Mouse (Mus musculus): ENCODE data around the gene Hecw1. TPM values are rescaled to one million over a fixed set of nuclear protein-coding genes. Genes with fewer than 3 reads are reported as not detected.

Hecw1 gene
- total RNA-seq, 1 experiment: 0.94 TPM

DNA sequence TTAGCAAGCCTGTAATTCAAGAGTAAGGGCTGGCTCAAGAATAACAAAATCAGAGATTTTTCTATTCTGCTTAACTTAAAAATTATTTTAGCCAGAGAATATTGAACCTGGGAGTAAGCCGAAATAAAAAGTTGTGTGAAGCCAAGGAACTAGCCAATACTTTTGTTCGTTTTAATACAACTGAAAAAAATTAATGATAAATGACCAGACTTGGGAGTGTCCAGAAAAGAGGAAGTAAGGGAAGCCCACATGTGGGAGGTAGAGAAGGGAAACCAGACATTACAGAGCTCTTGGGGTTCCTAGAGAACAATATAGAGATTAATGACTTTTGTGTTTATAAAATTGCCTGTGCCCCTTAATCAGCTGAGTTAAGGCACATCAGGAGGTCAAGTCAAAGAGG is 66.0 kb downstream of the Hecw1 start:
- no peaks in the 10 kb centered on the region for H3K36me3 ChIP-seq (ENCODE audit: control insufficient read depth, insufficient read depth, low read length, poor library complexity, severe bottlenecking)
- H3K27ac ChIP-seq (ENCODE audit: insufficient read depth, low read depth, low read length, poor library complexity, severe bottlenecking): no peak overlapping the region
- H3K9ac ChIP-seq (ENCODE audit: insufficient read depth, low read depth, low read length, poor library complexity, severe bottlenecking): no peak overlapping the region
- no peak overlapping the region for H3K4me3 ChIP-seq (ENCODE audit: insufficient read depth in 1 of 2, low read depth in 1 of 2, low read length in 2 of 2, poor library complexity in 1 of 2, severe bottlenecking in 1 of 2)
- in situ Hi-C loops (cut with MboI; ENCODE audit: low sequenced_read_pairs in 2 of 2, unreplicated experiment in 2 of 2): no loop called here
- H3K4me1 ChIP-seq (ENCODE audit: control insufficient read depth in 2 of 2, insufficient read depth in 2 of 2, low read length in 2 of 2, poor library complexity in 1 of 2): no peaks in the 10 kb centered on the region
- no peaks in the 10 kb centered on the region for H3K9me3 ChIP-seq (ENCODE audit: control insufficient read depth, insufficient read depth, low read depth, low read length)
- TF ChIP-seq HCFC1 (IDR thresholded peaks at IDR 0.05; ENCODE audit: borderline replicate concordance, insufficient read depth, low read length) (no peak), ZNF384 (IDR thresholded peaks at IDR 0.05; ENCODE audit: low read depth, low read length) (no peak), MAFK (IDR thresholded peaks at IDR 0.05; ENCODE audit: insufficient read depth, low read depth, low read length) (no peak), ZC3H11A (IDR thresholded peaks at IDR 0.05; ENCODE audit: borderline replicate concordance, low read depth, low read length) (no peak), CHD2 (IDR thresholded peaks at IDR 0.05; ENCODE audit: low read depth, low read length) (no peak)
- DNase-seq (ENCODE audit: low read depth, low spot score): no peak

DNA sequence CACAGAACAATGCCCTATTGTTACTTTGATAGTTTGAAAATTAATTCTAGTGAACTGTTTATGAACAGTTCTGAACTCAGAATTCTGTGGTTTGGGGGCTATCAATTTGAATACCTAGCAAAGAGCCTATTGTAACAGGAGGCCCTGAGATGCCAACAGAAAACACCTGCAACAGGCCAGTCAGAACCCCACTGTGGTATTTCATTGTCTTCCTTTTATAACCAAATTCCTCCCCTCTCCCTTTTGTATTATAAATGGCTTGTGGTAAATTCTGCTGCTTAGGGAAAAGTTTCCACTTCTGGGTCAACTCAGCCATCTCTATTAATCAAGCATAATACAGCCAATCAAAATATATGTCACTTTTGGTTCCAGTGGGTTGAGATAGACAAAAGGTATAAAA is 83.5 kb downstream of the Hecw1 start:
- in situ Hi-C loops (cut with MboI; ENCODE audit: low sequenced_read_pairs in 2 of 2, unreplicated experiment in 2 of 2): no loop called here
- H3K27ac ChIP-seq (ENCODE audit: insufficient read depth, low read depth, low read length, poor library complexity, severe bottlenecking): no peak overlapping the region

DNA sequence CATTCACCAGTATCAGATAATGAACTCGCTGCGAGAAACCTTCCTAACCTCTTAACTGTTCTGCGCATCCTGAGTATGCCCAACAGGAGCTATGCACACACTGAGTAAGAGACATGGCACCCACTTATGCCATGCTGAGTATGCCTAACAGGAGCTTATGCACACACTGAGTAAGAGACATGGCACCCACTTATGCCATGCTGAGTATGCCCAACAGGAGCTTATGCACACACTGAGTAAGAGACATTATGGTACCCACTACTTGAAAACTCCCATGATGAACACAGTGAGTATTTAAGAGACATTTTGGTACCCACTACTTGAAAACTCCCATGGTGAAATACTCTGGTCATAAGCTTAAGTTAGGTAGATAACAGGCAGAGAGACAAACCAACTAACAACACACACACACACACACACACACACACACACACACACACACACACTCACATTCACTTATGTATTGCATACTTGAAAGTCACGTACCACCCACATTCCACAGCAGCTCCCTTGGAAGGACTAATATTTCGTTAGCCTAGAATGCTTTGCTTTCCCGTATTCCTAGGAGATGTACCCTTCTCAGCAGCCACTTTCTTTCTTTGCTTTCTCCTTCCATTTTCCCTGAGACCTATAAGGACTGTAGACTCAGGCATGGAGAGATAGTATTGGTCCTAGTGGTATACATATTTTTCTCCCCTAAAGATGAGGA is 94.0 kb downstream of the Hecw1 start:
- in situ Hi-C loops (cut with MboI; ENCODE audit: low sequenced_read_pairs in 2 of 2, unreplicated experiment in 2 of 2): no loop called here
- Histone ChIP-seq H3K9me3 (ENCODE audit: control insufficient read depth, insufficient read depth, low read depth, low read length) (no peaks in the 10 kb centered on the region), H3K27ac (ENCODE audit: insufficient read depth, low read depth, low read length, poor library complexity, severe bottlenecking) (no peak overlapping the region), H3K4me3 (ENCODE audit: insufficient read depth in 1 of 2, low read depth in 1 of 2, low read length in 2 of 2, poor library complexity in 1 of 2, severe bottlenecking in 1 of 2) (no peak overlapping the region), H3K36me3 (ENCODE audit: control insufficient read depth, insufficient read depth, low read length, poor library complexity, severe bottlenecking) (no peaks in the 10 kb centered on the region), H3K4me1 (ENCODE audit: control insufficient read depth in 2 of 2, insufficient read depth in 2 of 2, low read length in 2 of 2, poor library complexity in 1 of 2) (no peaks in the 10 kb centered on the region; a peak in 1 of 4 replicates), H3K9ac (ENCODE audit: insufficient read depth, low read depth, low read length, poor library complexity, severe bottlenecking) (no peak overlapping the region)
- no peak for DNase-seq (ENCODE audit: low read depth, low spot score)
- TF ChIP-seq CHD2 (IDR thresholded peaks at IDR 0.05; ENCODE audit: low read depth, low read length) (no peak), ZC3H11A (IDR thresholded peaks at IDR 0.05; ENCODE audit: borderline replicate concordance, low read depth, low read length) (no peak), ZNF384 (IDR thresholded peaks at IDR 0.05; ENCODE audit: low read depth, low read length) (no peak), MAFK (IDR thresholded peaks at IDR 0.05; ENCODE audit: insufficient read depth, low read depth, low read length) (no peak), HCFC1 (IDR thresholded peaks at IDR 0.05; ENCODE audit: borderline replicate concordance, insufficient read depth, low read length) (no peak)

More for the DNA sequence above, 83.5 kb downstream of the Hecw1 start:
- Histone ChIP-seq H3K9ac (ENCODE audit: insufficient read depth, low read depth, low read length, poor library complexity, severe bottlenecking) (no peak overlapping the region), H3K4me3 (ENCODE audit: insufficient read depth in 1 of 2, low read depth in 1 of 2, low read length in 2 of 2, poor library complexity in 1 of 2, severe bottlenecking in 1 of 2) (no peak overlapping the region), H3K36me3 (ENCODE audit: control insufficient read depth, insufficient read depth, low read length, poor library complexity, severe bottlenecking) (no peaks in the 10 kb centered on the region), H3K9me3 (ENCODE audit: control insufficient read depth, insufficient read depth, low read depth, low read length) (no peaks in the 10 kb centered on the region), H3K4me1 (ENCODE audit: control insufficient read depth in 2 of 2, insufficient read depth in 2 of 2, low read length in 2 of 2, poor library complexity in 1 of 2) (peaks cover 0 to 8% of the 10 kb centered on the region in 2 experiments; a peak in 2 of 4 replicates)
- DNase-seq (ENCODE audit: low read depth, low spot score): no peak
- no peak for TF ChIP-seq HCFC1 (IDR thresholded peaks at IDR 0.05; ENCODE audit: borderline replicate concordance, insufficient read depth, low read length)

DNA sequence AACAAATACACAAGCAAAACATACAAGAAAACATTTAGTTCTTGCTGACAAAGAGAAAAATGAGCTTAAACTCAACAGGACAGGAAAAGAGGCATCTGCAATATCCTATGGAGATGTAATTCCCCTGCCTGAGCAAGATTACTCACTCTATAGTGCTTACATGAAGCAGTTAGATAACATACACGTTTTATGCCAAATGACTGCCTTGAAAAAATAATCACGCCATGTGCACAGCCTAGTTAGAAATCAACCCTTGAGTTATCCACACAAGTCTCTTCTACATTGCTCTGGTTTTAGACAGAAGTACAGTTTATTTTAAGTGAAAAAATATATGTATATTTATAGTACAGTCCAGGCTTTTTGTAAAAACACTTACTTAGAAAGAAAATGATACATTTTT is 98.2 kb downstream of the Hecw1 start:
- in situ Hi-C loops (cut with MboI; ENCODE audit: low sequenced_read_pairs in 2 of 2, unreplicated experiment in 2 of 2): no loop called here
- H3K4me1 ChIP-seq (ENCODE audit: control insufficient read depth in 2 of 2, insufficient read depth in 2 of 2, low read length in 2 of 2, poor library complexity in 1 of 2): no peaks in the 10 kb centered on the region; a peak in 1 of 4 replicates
- H3K9me3 ChIP-seq (ENCODE audit: control insufficient read depth, insufficient read depth, low read depth, low read length): no peaks in the 10 kb centered on the region
- no peak overlapping the region for H3K9ac ChIP-seq (ENCODE audit: insufficient read depth, low read depth, low read length, poor library complexity, severe bottlenecking)
- DNase-seq (ENCODE audit: low read depth, low spot score): no peak
- H3K27ac ChIP-seq (ENCODE audit: insufficient read depth, low read depth, low read length, poor library complexity, severe bottlenecking): no peak overlapping the region
- H3K36me3 ChIP-seq (ENCODE audit: control insufficient read depth, insufficient read depth, low read length, poor library complexity, severe bottlenecking): no peaks in the 10 kb centered on the region
- no peak for TF ChIP-seq ZC3H11A (IDR thresholded peaks at IDR 0.05; ENCODE audit: borderline replicate concordance, low read depth, low read length)
- no peak for TF ChIP-seq MAFK (IDR thresholded peaks at IDR 0.05; ENCODE audit: insufficient read depth, low read depth, low read length)
- TF ChIP-seq ZNF384 (IDR thresholded peaks at IDR 0.05; ENCODE audit: low read depth, low read length): no peak
- H3K4me3 ChIP-seq (ENCODE audit: insufficient read depth in 1 of 2, low read depth in 1 of 2, low read length in 2 of 2, poor library complexity in 1 of 2, severe bottlenecking in 1 of 2): no peak overlapping the region

DNA sequence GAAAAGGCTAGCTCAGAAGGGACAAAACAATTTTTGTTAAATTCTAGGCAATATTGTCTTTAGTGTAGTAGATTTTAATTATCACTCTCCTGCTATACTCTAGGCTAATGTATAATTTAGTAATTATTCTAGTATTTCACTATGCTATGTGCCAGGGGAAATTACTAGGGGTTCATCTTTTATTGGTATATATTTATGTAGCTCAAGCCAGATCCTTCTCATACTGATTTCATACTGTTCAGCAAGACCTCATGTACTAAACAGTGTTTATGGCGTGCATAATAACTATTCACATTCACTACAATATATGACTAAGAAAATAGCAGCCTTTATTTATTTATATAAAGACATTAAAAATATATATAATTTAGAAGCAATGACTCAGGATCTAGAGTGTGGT is 109.6 kb downstream of the Hecw1 start:
- in situ Hi-C loops (cut with MboI; ENCODE audit: low sequenced_read_pairs in 2 of 2, unreplicated experiment in 2 of 2): no loop called here
- DNase-seq (ENCODE audit: low read depth, low spot score): no peak
- Histone ChIP-seq H3K9ac (ENCODE audit: insufficient read depth, low read depth, low read length, poor library complexity, severe bottlenecking) (no peak overlapping the region), H3K27ac (ENCODE audit: insufficient read depth, low read depth, low read length, poor library complexity, severe bottlenecking) (no peak overlapping the region), H3K4me3 (ENCODE audit: insufficient read depth in 1 of 2, low read depth in 1 of 2, low read length in 2 of 2, poor library complexity in 1 of 2, severe bottlenecking in 1 of 2) (no peak overlapping the region), H3K9me3 (ENCODE audit: control insufficient read depth, insufficient read depth, low read depth, low read length) (no peaks in the 10 kb centered on the region), H3K36me3 (ENCODE audit: control insufficient read depth, insufficient read depth, low read length, poor library complexity, severe bottlenecking) (no peaks in the 10 kb centered on the region), H3K4me1 (ENCODE audit: control insufficient read depth in 2 of 2, insufficient read depth in 2 of 2, low read length in 2 of 2, poor library complexity in 1 of 2) (peaks cover 1 to 4% of the 10 kb centered on the region in 2 experiments; a peak in 2 of 4 replicates)
- no peak for TF ChIP-seq CHD2 (IDR thresholded peaks at IDR 0.05; ENCODE audit: low read depth, low read length)
- TF ChIP-seq ZNF384 (IDR thresholded peaks at IDR 0.05; ENCODE audit: low read depth, low read length): no peak
- no peak for TF ChIP-seq MAFK (IDR thresholded peaks at IDR 0.05; ENCODE audit: insufficient read depth, low read depth, low read length)
- no peak for TF ChIP-seq HCFC1 (IDR thresholded peaks at IDR 0.05; ENCODE audit: borderline replicate concordance, insufficient read depth, low read length)
- no peak for TF ChIP-seq ZC3H11A (IDR thresholded peaks at IDR 0.05; ENCODE audit: borderline replicate concordance, low read depth, low read length)
